Mouse (Mus musculus) right cerebral cortex, postnatal 4 days (tissue): ENCODE results near the gene Serpinb1a.
A peak's percentile ranks its signal among the peaks of the same experiment; 100 is the strongest.

Experiments
- DNase-seq: peaks from one replicate; pipeline ENCODE4 v3.0.0-alpha.2; 2022

The Serpinb1a gene

GRCm38 (mm10) chr13:32833237-32833636 lies 17.7 kb downstream of the Serpinb1a start:
- DNase-seq = no peak

- no peak for DNase-seq
Observed at GRCm38 (mm10) chr13:32832776-32833175, 18.2 kb downstream of the Serpinb1a start.

DNA sequence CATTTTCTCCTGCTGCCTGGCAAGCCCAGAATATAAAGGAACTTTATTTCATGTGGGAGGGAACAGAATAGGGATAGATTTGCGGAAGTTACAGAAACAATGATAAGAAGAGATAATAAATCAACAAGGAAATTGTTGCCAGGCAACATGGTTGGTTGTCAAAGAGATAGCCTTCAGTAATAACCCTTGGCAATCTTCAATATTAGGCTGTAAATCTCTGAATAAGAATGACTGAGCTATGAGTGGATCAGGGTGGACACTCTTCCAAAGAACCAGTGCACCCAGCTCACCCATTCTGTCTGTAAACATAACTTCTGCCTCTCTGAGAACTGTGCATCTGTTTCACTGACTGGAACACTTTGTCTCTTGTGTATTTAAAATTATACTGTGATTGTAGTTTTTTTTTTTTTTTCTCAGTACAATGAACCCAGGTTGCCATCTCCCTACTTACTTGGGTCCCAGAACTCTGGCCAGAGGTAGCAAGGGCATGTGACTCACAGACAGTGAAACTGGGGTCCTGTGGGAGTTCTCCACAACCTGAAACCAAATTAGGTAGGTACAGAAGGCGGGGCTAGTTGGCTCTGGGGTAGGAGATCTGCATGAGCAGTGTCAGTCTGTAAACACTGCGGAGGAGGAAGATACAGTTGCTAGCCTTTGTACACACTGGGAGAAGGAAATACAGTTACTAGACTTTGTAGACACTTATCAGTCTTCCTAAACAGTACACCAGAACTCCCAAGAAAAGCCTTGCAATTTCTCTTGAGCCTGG lies 19.3 kb downstream of the Serpinb1a start:
- no peak for DNase-seq

- DNase-seq = no peak
Observed at GRCm38 (mm10) chr13:32828886-32829285, 22.1 kb downstream of the Serpinb1a start.

DNA sequence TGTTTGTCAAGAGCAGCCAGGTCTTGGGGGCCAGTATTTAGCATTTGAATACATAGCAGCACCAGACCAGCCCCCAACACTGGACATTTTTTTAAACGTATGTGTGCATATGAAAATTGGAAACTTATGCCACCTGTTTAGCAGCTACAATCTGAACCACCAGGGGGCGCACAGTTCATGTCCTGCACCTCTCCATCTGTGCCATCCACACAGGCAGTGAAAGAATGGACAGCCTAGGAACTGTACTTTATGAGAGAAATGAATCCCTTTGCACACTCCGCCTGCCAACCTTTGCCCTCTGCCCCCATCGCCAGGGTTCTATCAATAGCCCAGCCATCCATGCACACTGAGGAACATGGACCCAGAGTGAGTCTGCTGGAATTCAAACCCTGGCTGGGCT lies 23.0 kb downstream of the Serpinb1a start:
- peak; percentile 65 for DNase-seq

DNA sequence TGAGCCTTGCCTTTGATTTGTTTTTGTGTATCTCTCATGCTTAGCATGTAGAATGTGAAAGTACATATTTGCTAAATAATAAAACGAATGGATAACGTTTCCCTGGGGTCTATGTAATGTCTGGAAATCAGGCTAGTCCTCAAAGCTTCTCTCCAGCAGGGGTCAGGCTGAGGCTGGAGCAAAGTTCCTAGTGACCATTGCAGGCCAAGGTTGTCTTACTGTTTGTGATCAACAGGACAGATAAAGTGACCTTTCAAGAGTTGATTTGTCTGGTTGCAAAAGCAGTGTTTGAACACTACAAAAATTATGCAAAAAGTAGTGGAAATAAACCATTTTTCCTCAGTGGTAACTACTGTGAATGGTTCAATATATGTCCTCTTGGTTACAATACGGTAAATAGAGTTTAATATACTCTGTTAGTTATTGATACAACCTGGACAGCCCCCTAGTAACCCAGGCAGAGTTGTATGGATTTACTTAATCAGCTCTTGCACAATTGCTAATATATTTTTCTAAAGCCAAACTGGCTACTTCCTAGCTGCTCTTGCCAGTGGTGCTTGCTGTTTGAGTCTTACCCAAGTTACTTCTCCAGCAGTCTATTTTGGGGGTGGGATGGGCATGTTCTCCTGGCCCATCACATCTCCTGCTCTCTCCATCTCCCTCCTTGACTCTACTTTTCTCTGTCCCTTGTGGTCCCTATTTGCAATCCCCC lies 23.7 kb downstream of the Serpinb1a start:
- DNase-seq = no peak

DNA sequence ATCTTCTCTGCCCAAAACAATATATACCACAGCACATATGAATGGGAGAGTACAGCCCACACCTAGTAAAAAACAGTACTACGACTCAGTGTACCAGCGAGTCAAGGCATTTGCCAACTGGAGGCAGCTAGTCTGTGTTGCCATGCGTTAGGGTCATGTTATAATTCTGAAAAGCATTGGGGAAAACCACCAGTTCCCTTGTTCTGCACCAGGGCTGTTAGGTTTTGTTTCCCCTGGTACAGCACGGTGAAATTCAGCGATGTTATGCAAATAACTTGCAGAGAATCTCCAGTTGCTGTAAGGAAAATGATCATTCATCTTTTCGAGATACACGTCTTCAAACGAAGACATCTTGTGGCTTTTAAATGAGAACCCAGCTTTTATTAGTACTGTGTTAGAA lies 25.4 kb downstream of the Serpinb1a start:
- DNase-seq = no peak

- DNase-seq = no peak
Observed at GRCm38 (mm10) chr13:32824377-32825330, 26.3 kb downstream of the Serpinb1a start.

- DNase-seq = no peak
Observed at GRCm38 (mm10) chr13:32823126-32823525, 27.9 kb downstream of the Serpinb1a start.

DNA sequence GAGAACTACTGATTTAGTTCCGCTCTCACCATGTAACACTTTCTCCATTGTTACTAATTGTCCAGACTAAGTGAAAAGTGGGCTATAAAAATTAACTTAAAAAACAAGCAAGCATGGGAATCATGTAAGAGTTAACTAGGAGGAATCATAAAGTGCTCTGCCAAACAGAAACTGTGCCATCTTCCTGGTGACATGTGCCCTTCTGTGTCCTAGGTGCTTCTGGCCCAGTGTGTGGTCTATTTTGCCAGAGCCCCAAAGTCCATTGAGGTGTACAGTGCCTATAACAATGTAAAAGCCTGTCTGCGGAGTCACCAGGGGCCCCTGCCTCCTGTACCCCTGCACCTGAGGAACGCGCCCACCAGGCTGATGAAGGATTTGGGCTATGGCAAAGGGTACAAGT lies 29.3 kb downstream of the Serpinb1a start:
- DNase-seq = no peak

DNA sequence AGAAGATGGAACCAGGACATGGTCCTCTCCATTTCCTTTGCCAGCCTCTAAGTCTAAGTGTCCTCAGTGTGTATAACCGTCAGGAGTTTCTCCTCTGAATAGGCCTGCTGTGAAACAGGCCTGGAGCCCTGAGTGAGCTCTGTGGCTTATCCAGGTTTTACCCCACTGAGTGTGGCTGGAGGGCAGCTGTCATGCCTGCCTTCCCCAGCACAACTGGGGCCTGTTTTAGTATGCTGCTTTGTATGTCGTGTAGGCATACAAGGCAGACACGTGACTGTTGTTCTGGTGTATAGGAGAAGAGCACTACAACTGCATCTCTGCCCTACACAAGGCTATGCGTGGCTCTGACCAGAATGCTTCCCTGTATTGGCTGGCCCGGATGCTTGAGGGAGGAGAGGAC lies 31.1 kb downstream of the Serpinb1a start:
- no peak for DNase-seq

GRCm38 (mm10) chr13:32819241-32819640 lies 31.7 kb downstream of the Serpinb1a start:
- no peak for DNase-seq

- no peak for DNase-seq
Observed at GRCm38 (mm10) chr13:32807624-32808023, 43.4 kb downstream of the Serpinb1a start.

DNA sequence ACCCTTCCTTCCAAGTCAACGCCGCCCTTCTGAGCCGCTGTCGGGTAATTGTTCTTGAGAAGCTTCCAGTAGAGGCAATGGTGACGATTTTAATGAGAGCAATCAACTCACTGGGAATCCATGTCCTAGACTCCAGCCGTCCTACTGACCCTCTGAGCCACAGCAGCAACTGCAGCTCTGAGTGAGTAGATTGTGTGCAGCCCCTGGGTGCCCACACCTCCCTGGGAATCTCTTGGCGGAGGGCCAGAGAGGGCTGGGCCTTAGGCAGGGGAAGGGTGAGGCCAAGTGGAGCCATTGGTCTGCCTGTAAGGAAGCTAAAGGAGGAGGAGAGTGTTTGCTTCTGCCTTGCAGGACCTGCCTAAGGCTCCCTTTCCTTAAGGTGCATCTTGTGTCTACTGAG lies 44.2 kb downstream of the Serpinb1a start:
- no peak for DNase-seq

- no peak for DNase-seq
Observed at GRCm38 (mm10) chr13:32803701-32804345, 47.2 kb downstream of the Serpinb1a start.

GRCm38 (mm10) chr13:32802259-32803081 lies 48.5 kb downstream of the Serpinb1a start, which contains the start of gene D930007J09Rik:
TSS of gene D930007J09Rik (minus strand) at chr13:32802849.
- peak; percentile 54 for DNase-seq

DNA sequence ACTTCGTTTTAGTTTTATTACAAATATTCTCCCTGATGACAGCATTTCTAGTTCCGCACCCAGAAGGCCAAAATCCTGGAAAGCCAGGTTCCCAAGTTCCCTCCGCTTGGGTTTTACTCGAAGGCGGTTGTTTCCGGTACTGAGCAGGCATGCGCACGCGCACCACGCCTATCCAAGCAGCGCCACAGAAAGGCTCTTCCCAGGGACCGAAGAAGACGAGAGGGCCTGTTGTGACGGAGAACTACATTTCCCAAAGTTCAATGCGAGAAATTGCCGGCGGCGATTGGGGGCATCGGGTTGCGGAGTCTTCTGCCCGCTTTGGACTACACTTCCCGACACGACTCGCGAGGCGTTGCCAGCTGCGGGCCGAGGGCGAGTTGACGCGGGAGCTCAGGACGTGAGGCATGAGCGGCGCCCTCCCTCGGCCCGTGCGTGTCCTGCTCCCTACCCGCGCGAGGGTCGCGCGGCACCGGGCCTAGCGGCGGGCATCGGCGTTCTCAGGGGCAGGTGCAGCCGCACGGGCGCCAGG lies 49.2 kb downstream of the Serpinb1a start, which contains the start of gene Wrnip1:
Wrnip1 (plus strand) TSS at position 346 of the 529 bp plus-strand sequence.
- peak; percentile 94 for DNase-seq

DNA sequence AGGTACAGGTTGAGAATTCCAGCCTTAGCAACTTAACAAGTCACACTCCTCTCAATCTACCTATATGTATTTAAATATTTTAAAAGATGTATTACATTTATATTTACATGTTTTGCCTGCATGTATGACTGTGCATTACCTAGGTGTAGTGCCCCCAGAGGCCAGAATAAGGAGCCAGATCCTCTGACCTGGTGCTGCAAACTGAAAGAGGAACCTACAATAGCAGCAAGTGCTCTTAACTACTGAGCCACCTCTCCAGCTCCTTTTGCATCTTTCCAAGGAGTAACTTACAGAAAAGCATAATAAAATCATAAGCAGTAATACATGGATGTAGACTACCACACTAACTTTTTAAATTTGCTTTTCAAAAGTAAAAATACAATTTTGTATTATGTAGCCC lies 50.1 kb downstream of the Serpinb1a start:
- no peak for DNase-seq

GRCm38 (mm10) chr13:32799131-32799530 lies 51.9 kb downstream of the Serpinb1a start:
- DNase-seq = no peak

- DNase-seq = no peak
Observed at GRCm38 (mm10) chr13:32797085-32797484, 53.9 kb downstream of the Serpinb1a start.

GRCm38 (mm10) chr13:32795166-32795565 lies 55.8 kb downstream of the Serpinb1a start:
- DNase-seq = no peak
